Mouse (Mus musculus) fat pad, adult 2 months (tissue): ENCODE data around the gene Adgrl2.
A peak's percentile ranks its signal among the peaks of the same experiment; 100 is the strongest.

Source experiments
- DNase-seq: peaks from one replicate; pipeline ENCODE4 v3.0.0-alpha.2; 2011; ENCODE audit warnings: low read depth, low spot score; ENCODE audit errors: extremely low read depth

Adgrl2 gene

GRCm38 (mm10) chr3:148886956-148887355 lies 103.4 kb downstream of the Adgrl2 start:
- no peak for DNase-seq

GRCm38 (mm10) chr3:148885980-148886668 lies 104.2 kb downstream of the Adgrl2 start:
- DNase-seq: no peak

DNA sequence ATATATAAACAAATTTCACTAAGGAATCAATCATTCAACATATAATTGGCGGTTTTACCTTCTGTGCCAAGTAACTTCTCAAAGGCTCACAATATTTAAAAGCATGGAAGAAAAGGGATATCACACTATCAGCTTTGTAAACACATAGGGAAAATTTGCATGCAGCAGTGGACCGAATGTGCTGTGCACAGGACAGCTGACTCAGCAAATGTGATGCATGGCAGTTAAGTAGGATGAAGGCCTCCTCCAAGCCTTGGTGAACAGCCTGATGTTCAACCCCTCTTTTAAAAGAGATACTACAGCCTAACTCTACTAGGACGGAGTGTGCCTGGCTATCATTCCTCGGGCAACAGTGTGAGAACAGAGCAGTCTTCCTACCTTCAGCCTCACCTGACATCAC lies 105.2 kb downstream of the Adgrl2 start:
- no peak for DNase-seq

- DNase-seq: no peak
Measured at GRCm38 (mm10) chr3:148881431-148881830, 108.9 kb downstream of the Adgrl2 start.

DNA sequence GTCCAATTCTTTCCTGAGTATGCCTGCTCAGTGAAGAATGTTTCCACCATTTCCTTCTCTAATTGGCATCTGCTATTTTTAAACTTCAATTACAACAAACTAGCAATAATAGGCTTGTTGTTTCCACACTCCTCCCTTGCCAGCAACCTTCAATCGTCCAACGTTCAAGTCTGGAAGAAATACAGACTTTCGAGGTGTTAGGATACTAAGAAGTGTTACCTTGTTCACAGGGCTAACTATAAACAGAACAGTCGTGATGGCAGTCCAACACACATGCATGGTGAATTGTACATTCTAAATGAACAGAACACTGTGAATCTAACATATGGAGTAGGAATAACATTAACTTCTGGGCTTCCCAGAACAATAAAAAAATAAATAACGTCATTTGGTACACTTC lies 117.8 kb downstream of the Adgrl2 start:
- DNase-seq: no peak

DNA sequence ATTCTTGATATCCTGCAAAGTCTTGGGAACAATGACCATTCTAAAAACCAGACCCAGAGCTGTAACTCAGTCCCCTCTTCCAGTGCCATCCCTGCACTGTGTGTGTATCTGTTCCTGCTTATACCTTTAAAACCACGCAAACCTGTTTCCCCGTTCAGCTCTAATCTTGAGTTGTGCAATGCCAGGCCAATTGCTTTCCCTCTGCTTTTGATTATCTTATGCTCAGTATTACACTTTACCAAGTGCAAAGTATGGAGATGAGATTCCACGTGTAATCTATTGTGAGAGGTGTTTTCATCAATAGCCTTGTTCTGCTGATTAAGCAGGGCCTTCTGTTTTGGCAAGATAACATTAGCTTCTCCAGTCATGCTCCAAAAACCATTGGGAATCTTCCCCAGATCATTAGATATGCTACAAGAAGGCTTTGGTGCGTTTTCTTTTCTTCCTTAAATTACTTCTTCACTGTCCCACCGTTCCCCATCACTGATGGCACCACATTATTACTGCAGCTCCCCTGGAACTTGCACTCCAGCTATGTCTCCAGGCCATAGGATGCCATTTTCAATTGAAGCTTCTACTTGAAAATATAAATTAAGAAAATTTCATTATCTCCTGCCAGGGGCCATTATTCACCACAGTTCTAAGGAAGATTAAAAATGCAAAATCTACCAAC lies 118.4 kb downstream of the Adgrl2 start:
- DNase-seq: no peak

DNA sequence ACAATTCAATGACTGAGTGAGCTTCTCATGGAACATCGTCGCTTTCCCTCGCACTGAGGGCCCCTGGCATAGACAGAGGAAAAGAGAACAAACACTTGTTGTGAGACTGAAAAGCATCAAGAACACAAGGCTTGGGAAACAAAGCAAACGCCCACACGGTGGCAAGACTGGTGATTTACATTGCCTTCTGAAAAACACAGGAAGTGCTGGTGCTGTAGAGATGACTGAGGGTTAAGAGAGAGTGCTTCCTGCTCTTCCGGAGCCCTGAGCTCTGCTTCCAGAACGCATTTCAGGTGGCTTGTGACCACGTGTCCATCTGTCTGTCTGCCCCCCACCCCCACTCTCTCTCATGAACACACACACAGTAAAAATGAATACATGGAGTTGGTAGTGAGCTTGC lies 122.7 kb downstream of the Adgrl2 start:
- no peak for DNase-seq

DNA sequence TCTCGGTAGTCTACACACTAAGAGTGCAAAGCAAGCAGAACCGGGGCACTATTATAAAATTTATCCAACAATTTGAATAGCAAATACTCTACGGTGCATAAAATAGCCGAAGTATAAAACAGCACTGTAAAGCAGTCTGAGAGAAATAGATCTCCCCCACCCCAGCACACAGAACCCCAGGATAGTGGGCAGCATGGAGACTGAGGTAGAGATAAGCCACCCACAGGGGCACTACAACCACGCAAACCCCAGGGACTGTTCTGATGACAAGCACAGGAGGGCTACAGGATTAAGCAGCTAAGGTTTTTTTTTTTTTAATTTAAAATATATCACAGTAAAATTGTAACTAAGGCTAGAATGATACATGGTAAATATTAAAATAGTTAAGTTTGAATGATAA lies 123.7 kb downstream of the Adgrl2 start:
- DNase-seq: no peak

GRCm38 (mm10) chr3:148866053-148866452 lies 124.3 kb downstream of the Adgrl2 start:
- no peak for DNase-seq

DNA sequence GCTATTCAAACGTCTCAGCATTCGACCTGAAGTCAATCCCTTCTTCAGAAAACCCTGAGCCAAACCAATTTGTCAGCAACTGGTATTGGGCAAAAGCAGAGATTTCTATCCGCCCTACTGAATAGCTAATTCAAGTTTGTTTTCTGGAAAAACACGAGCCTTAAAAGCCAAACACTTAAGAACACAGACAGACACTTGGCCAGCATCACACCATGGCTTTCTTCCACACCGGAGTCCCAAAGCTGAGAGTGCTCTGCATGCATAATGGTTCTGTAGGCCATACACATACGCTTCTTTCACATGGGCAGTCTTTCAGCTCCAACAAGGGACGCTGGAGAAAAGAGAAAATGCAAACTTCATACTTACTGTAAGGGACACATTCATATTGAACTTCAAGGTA lies 125.1 kb downstream of the Adgrl2 start:
- no peak for DNase-seq

DNA sequence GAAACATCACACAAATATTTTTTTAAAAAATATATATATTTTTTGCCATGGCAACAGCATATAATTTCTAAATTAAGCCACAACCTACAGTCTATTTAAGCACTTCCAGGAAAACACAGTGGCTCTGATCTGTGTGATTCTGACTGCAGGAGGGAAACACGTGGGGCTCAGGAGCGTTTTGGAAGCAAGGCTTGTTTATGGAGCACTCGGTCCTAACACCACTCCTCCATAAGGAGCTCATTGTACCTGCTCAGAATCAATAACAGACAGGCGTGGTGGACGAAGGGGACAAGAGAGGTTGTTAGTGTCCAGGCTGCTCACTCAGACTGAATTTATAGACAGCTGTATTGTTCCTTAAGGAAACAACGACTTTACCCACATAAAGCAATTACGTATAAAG lies 128.5 kb downstream of the Adgrl2 start:
- no peak for DNase-seq

- DNase-seq: no peak
Measured at GRCm38 (mm10) chr3:148854306-148854910, 135.9 kb downstream of the Adgrl2 start.

DNA sequence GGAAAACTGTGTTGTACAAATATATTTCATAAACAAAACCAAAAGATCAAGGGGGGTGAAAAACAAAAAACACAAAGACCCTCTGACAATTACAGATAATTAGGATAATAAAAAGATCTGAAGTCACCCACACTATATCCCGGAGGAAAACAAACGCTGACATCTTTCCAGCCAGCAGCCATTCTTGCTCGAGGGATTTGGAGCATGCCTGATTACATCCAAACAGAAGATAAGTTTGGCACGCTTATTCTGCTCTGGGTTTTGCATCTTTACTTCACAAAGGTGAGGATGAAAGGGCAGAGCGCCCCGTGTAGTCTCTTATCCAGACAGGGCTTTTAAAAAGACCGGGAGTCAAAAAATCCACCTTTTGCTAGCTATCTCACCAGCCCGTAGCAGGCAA lies 137.0 kb downstream of the Adgrl2 start:
- no peak for DNase-seq

GRCm38 (mm10) chr3:148852556-148852955 lies 137.8 kb downstream of the Adgrl2 start:
- DNase-seq: no peak

- DNase-seq: no peak
Measured at GRCm38 (mm10) chr3:148850821-148851220, 139.5 kb downstream of the Adgrl2 start.

DNA sequence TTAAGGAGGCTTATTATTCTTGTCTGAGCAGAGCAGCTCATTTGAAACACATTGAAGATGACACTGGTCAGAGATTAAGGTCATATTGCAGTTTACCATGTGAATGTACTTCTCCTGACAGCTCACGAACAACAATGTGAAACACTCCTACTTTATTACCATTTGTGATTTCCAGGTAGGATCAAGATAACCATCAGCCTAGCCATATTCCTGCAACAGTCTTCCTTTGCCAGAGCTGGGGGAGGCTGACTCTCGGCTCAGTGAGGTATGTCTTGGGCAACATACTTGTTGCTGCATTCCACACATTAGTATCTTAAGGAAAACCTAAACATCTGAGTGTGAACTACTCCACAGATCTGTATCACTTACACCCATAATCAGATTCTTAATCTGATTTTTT lies 142.0 kb downstream of the Adgrl2 start:
- DNase-seq: peak; percentile 87

DNA sequence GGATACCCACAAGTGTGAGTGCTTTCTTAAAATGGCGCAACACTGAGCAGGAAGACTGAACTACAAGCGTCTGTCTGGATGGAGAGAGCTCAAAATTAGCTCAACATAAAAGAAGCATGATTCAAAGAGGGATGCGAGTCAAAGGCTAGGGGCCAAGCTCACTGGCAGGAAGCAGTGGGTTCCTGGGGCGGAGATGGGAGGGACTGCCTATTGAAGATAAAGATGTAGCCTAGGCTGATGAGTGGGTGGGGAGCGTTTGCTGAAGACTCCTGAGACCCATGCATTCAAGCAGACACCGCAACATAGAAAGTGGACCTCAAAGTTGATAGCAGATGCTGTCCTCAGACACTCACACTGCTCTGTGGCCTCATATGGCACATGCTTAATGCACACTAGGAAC lies 146.2 kb downstream of the Adgrl2 start:
- no peak for DNase-seq

DNA sequence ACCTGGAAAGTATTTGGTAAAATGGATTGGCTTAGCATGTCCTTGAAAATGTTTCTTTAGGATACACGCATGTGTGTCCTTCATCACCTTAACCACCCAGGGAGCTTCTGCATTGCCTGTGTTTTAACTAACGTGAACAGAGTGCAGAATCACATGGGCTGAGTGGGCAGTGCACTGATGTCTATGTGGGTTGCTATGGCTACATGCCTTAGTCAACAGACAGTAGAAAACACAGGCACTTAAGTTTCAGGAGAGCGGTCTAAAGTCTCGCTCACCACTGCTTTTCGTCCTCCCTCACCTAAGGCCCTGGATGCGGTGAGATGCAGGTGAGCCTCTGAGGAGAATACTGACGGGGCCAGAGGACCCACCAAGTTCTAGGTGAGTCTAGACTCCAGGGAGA lies 147.8 kb downstream of the Adgrl2 start:
- no peak for DNase-seq

GRCm38 (mm10) chr3:148838835-148839296 lies 151.5 kb downstream of the Adgrl2 start:
- no peak for DNase-seq

DNA sequence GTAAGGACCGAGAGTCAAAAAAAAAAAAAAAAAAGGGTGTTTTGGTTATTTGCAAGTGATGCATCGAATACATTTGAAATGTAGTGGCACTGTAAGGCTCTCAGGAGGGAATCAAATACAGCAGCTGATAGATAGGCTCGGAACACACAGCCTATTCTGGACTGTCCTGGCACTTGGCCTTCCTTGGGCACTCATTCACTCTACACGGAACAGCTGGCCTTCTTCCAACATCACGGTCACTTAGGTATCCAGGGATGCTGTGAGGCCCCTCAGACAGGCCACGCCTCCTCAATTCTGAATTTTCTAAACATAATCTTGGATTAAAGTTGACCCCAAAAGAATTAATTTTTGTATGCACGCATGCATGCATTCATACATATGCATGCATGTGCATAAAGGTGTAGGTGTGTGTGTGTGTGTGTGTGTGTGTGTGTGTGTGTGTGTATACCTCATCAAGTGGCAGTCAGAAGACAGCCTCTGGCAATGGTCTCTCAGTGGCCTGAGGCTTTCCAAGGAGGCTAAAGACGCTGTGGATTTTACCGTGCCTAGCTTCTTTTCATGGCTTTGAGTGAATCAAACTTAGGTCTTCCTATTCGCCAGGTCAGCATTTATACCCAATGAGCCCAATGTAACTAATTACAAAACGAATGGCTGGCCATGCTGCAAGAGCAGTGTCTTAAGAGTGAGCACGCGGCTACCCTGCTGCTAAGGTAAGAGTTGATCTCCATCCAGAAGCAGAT lies 152.1 kb downstream of the Adgrl2 start:
- no peak for DNase-seq

GRCm38 (mm10) chr3:148835136-148835535 lies 155.2 kb downstream of the Adgrl2 start:
- no peak for DNase-seq
